Mouse (Mus musculus) forebrain, postnatal 0 days (tissue): ENCODE results near the gene Unkl. TPM values are rescaled to one million over a fixed set of nuclear protein-coding genes. Genes with fewer than 3 reads are reported as not detected.

Experiments used
- ATAC-seq: fragments of 200-750 bp; cut with Nextera tagmentation; 2 replicates; pipeline ENCODE4 v1.8.0; 2017; ENCODE audit warnings: mild to moderate bottlenecking, moderate library complexity
- DNase-seq: peaks from one replicate; pipeline ENCODE4 v3.0.0-alpha.2; 2015
- H3K27ac ChIP-seq: fragments of 300-500 bp; sonication (generic); 2 replicates; pipeline ENCODE4 v1.5.1; 2014; ENCODE audit warnings: low read depth, mild to moderate bottlenecking, antibody characterized with exemption, low read length, moderate library complexity, mixed read lengths
- H3K27me3 ChIP-seq: fragments of 300-500 bp; sonication (generic); 2 replicates; pipeline ENCODE4 v1.6.1; 2014; ENCODE audit warnings: mild to moderate bottlenecking, low read length, mixed read lengths; ENCODE audit not compliant: insufficient read depth
- H3K36me3 ChIP-seq: fragments of 300-500 bp; sonication (generic); 2 replicates; pipeline ENCODE4 v1.6.1; 2014; ENCODE audit warnings: mild to moderate bottlenecking, moderate library complexity; ENCODE audit not compliant: insufficient read depth
- H3K4me1 ChIP-seq: fragments of 300-500 bp; sonication (generic); 2 replicates; pipeline ENCODE4 v1.6.1; 2014; ENCODE audit warnings: antibody characterized with exemption; ENCODE audit not compliant: insufficient read depth
- H3K4me2 ChIP-seq: fragments of 300-500 bp; sonication (generic); 2 replicates; pipeline ENCODE4 v1.6.1; 2014; ENCODE audit warnings: low read depth, mild to moderate bottlenecking, moderate library complexity
- H3K4me3 ChIP-seq: fragments of 300-500 bp; sonication (generic); 2 replicates; pipeline ENCODE4 v1.5.1; 2014; ENCODE audit warnings: low read depth, low read length, mixed read lengths
- H3K9ac ChIP-seq: fragments of 300-500 bp; sonication (generic); 2 replicates; pipeline ENCODE4 v1.6.1; 2014; ENCODE audit warnings: mild to moderate bottlenecking
- H3K9me3 ChIP-seq: fragments of 300-500 bp; sonication (generic); 2 replicates; pipeline ENCODE4 v1.6.1; 2016; ENCODE audit warnings: low read length
- CTCF ChIP-seq: sonication (generic); IDR thresholded peaks from 2 replicates; pipeline ENCODE4 v1.5.1; 2016; ENCODE audit warnings: antibody characterized with exemption, control low read depth, low read depth
- WGBS: fragments of 180-500 bp; shearing (Covaris S2); extraction: QIAGEN DNeasy Blood & Tissue Kit; methylation state at CpG from one replicate; pipeline ENCODE4 v1.1.7; 2014; 5-methylcytosine and 5-hydroxymethylcytosine counted together
- polyA plus RNA-seq: library from polyadenylated mRNA; unstranded; fragments of >200 nt; fragmentation: Nextera tagmentation; extraction: Ambion mirVana; gene quantifications from 2 replicates; pipeline ENCODE4 v1.2.1, GENCODE M21; 2015
- total RNA-seq: library from RNA; depleted of rRNA; stranded (reverse); fragments of >200 nt; gene quantifications from 2 replicates; pipeline ENCODE4 v1.2.3, GENCODE M21; 2014

Gene Unkl
- total and polyA plus RNA-seq, 2 experiments from 2014 or later = 11.6 to 22.8 TPM

- peak overlapping the region; percentile 14; the same call in 1 of the 2 replicates for H3K9ac ChIP-seq
These were observed 65.6 kb downstream of the Unkl start for GRCm38 (mm10) chr17:25253760-25254159.

GRCm38 (mm10) chr17:25255110-25255509 is 66.9 kb downstream of the Unkl start:
- H3K9me3 ChIP-seq = no peaks in the 10 kb centered on the region
- no peak overlapping the region for H3K9ac ChIP-seq
- H3K36me3 ChIP-seq = peaks cover 15% of the 10 kb centered on the region
- no peak overlapping the region for H3K27ac ChIP-seq
- H3K4me2 ChIP-seq = no peak overlapping the region
- peaks cover 20% of the 10 kb centered on the region; the same call in 1 of the 2 replicates for H3K4me1 ChIP-seq
- no peak for TF ChIP-seq CTCF
- H3K4me3 ChIP-seq = no peak overlapping the region
- no peak for ATAC-seq
- peaks cover 4% of the 10 kb centered on the region; the same call in 1 of the 2 replicates for H3K27me3 ChIP-seq
- 69% methylated on average over 2 of the region's 2 CpGs for WGBS
- DNase-seq = no peak

More at GRCm38 (mm10) chr17:25253760-25254159, 65.6 kb downstream of the Unkl start:
- peak; percentile 72 for DNase-seq
- Histone ChIP-seq H3K27ac (peak overlapping the region; percentile 76), H3K9me3 (no peaks in the 10 kb centered on the region), H3K4me2 (peak overlapping the region; percentile 28), H3K27me3 (peaks cover 4% of the 10 kb centered on the region; the same call in 1 of the 2 replicates), H3K4me3 (no peak overlapping the region), H3K36me3 (peaks cover 2% of the 10 kb centered on the region), H3K4me1 (peaks cover 20% of the 10 kb centered on the region; the same call in 1 of the 2 replicates)
- TF ChIP-seq CTCF = no peak
- WGBS = 17% methylated on average over 10 of the region's 10 CpGs
- peak; percentile 59 for ATAC-seq

- TF ChIP-seq CTCF = no peak
- Histone ChIP-seq H3K27ac (no peak within 1 kb of the TSS), H3K4me1 (peaks cover 20% of the 10 kb centered on the region; the same call in 1 of the 2 replicates), H3K9me3 (no peaks in the 10 kb centered on the region), H3K36me3 (peaks cover 17% of the 10 kb centered on the region), H3K27me3 (peaks cover 4% of the 10 kb centered on the region; the same call in 1 of the 2 replicates), H3K9ac (peak within 1 kb of the TSS; percentile 22; the same call in 1 of the 2 replicates), H3K4me2 (peak within 1 kb of the TSS; percentile 44), H3K4me3 (peak within 1 kb of the TSS; percentile 20)
- ATAC-seq (peak; percentile 32; the same call in 1 of the 2 replicates), DNase-seq (no peak)
- WGBS = 5% methylated on average over 35 of the region's 35 CpGs
These were observed 68.0 kb downstream of the Unkl start, which contains the start of gene Baiap3 for GRCm38 (mm10) chr17:25256140-25256754. Gene Baiap3, minus strand, starts transcription at chr17:25256364.

GRCm38 (mm10) chr17:25257804-25258261 is 69.6 kb downstream of the Unkl start:
- ATAC-seq = no peak; the same call in 1 of the 2 replicates
- no peak overlapping the region for H3K4me3 ChIP-seq
- H3K4me2 ChIP-seq = no peak overlapping the region
- 64% methylated on average over 6 of the region's 6 CpGs for WGBS
- peaks cover 4% of the 10 kb centered on the region; the same call in 1 of the 2 replicates for H3K27me3 ChIP-seq
- no peak for DNase-seq
- no peak overlapping the region for H3K27ac ChIP-seq
- H3K4me1 ChIP-seq = peaks cover 18% of the 10 kb centered on the region; the same call in 1 of the 2 replicates
- no peak overlapping the region for H3K9ac ChIP-seq
- no peaks in the 10 kb centered on the region for H3K9me3 ChIP-seq
- H3K36me3 ChIP-seq = peaks cover 24% of the 10 kb centered on the region
- TF ChIP-seq CTCF = no peak

GRCm38 (mm10) chr17:25264453-25264852 is 76.3 kb downstream of the Unkl start:
- H3K4me2 ChIP-seq = no peak overlapping the region
- no peak overlapping the region for H3K4me3 ChIP-seq
- no peak overlapping the region for H3K27ac ChIP-seq
- peak; percentile 46 for TF ChIP-seq CTCF
- no peaks in the 10 kb centered on the region for H3K4me1 ChIP-seq
- 66% methylated on average over 3 of the region's 3 CpGs for WGBS
- DNase-seq = no peak
- no peaks in the 10 kb centered on the region for H3K27me3 ChIP-seq
- H3K36me3 ChIP-seq = peaks cover 81% of the 10 kb centered on the region
- no peak overlapping the region for H3K9ac ChIP-seq
- no peaks in the 10 kb centered on the region for H3K9me3 ChIP-seq
- ATAC-seq = peak; percentile 38; the same call in 1 of the 2 replicates

- DNase-seq = no peak
- H3K9me3 ChIP-seq = no peaks in the 10 kb centered on the region
- no peak overlapping the region for H3K4me3 ChIP-seq
- H3K27ac ChIP-seq = no peak overlapping the region
- H3K27me3 ChIP-seq = no peaks in the 10 kb centered on the region
- WGBS = 84% methylated on average over 2 of the region's 2 CpGs
- peaks cover 40% of the 10 kb centered on the region for H3K36me3 ChIP-seq
- peaks cover 21% of the 10 kb centered on the region for H3K4me1 ChIP-seq
- TF ChIP-seq CTCF = no peak
- ATAC-seq = no peak
- H3K4me2 ChIP-seq = peak overlapping the region; percentile 89
- no peak overlapping the region; the same call in 1 of the 2 replicates for H3K9ac ChIP-seq
These were observed 82.7 kb downstream of the Unkl start for GRCm38 (mm10) chr17:25270795-25271335.

- Histone ChIP-seq H3K9ac (peak overlapping the region; percentile 99), H3K9me3 (no peaks in the 10 kb centered on the region), H3K27me3 (no peaks in the 10 kb centered on the region), H3K4me3 (peak overlapping the region; percentile 94), H3K4me2 (peak overlapping the region; percentile 89), H3K27ac (peak overlapping the region; percentile 98; the same call in 1 of the 2 replicates), H3K4me1 (peaks cover 21% of the 10 kb centered on the region), H3K36me3 (peaks cover 25% of the 10 kb centered on the region)
- ATAC-seq = no peak
- WGBS = 1% methylated on average over 10 of the region's 10 CpGs
- DNase-seq = no peak
- TF ChIP-seq CTCF = peak; percentile 24; the same call in 1 of the 2 replicates
These were observed 84.1 kb downstream of the Unkl start for GRCm38 (mm10) chr17:25272326-25272725.
